12 mouse cellular contexts compared by ENCODE assay signal in the genomic region with DNA sequence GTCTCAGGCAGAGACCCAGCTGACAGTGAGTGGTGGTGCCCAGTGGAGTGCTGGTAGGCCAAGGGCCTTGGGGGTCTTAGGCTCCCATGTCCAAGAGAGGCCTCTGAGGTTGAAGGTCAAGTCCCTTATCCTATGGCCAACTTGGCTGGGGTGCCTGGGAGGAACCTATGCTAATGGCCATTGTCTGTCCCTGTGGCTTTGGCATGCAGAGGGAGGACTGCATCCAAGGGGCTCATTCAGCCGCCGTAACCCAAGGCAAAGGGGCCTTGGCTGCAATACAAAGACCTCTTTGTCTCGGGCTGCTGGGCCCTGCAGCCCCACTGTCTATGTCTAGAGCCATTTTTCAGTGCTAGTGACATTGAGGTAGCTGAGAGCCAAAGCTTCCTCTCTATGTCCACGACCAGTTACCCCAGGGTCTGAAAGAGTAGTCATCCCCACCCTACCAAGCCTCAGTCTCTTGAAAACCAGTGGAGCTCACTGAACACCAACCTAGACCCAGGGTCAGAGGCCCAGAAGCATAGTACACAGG. TPM values are rescaled to one million over a fixed set of nuclear protein-coding genes. Genes with fewer than 3 reads are reported as not detected.
A peak's percentile ranks its signal among the peaks of the same experiment; 100 is the strongest.
DNase-seq lines count a peak whose midpoint lies in the region; ATAC-seq lines count a peak whose summit lies in the region.
"Had no signal": no experiment of that assay in that cellular context is flagged by ENCODE, and none has a peak within 500 bp of the region (broad histone marks: within the 10 kb centered on the region; RNA-seq: fewer than 3 reads in every experiment).

No protein-coding gene starts in this region.

- no peak overlapping the region for H3K4me2 ChIP-seq in hindbrain, embryonic 15.5 days
- H3K4me2 ChIP-seq in midbrain, embryonic 15.5 days: no peak overlapping the region
- H3K4me2 ChIP-seq: liver, embryonic 13.5 days had no signal

- peaks cover 42% of the 10 kb centered on the region for H3K4me1 ChIP-seq in hindbrain, embryonic 15.5 days (replicated peaks)
- H3K4me1 ChIP-seq in midbrain, embryonic 15.5 days: peaks cover 12% of the 10 kb centered on the region
- H3K4me1 ChIP-seq: liver, embryonic 13.5 days had no signal

- no peaks in the 10 kb centered on the region for H3K27me3 ChIP-seq in hindbrain, embryonic 15.5 days
- H3K27me3 ChIP-seq in midbrain, embryonic 15.5 days (replicated peaks): no peaks in the 10 kb centered on the region
- H3K27me3 ChIP-seq: liver, embryonic 13.5 days had no signal

- no peak overlapping the region for H3K4me3 ChIP-seq in hindbrain, embryonic 15.5 days
- H3K4me3 ChIP-seq in midbrain, embryonic 15.5 days: no peak overlapping the region
- H3K4me3 ChIP-seq: liver, embryonic 13.5 days; myocyte had no signal

- 18% methylated on average over 4 of the region's 4 CpGs for WGBS in hindbrain, embryonic 15.5 days
- 10% methylated on average over 4 of the region's 4 CpGs for WGBS in midbrain, embryonic 15.5 days

- no peaks in the 10 kb centered on the region for H3K9me3 ChIP-seq in hindbrain, embryonic 15.5 days
- H3K9me3 ChIP-seq in midbrain, embryonic 15.5 days: no peaks in the 10 kb centered on the region
- H3K9me3 ChIP-seq: liver, embryonic 13.5 days had no signal

- no peaks in the 10 kb centered on the region for H3K36me3 ChIP-seq in hindbrain, embryonic 15.5 days
- no peaks in the 10 kb centered on the region for H3K36me3 ChIP-seq in midbrain, embryonic 15.5 days (replicated peaks)
- H3K36me3 ChIP-seq: liver, embryonic 13.5 days had no signal

- H3K27ac ChIP-seq in hindbrain, embryonic 15.5 days (replicated peaks): peak overlapping the region; percentile 77
- peak overlapping the region; percentile 45 for H3K27ac ChIP-seq in midbrain, embryonic 15.5 days
- H3K27ac ChIP-seq: kidney, postnatal 0 days; liver, embryonic 13.5 days had no signal

- peak; percentile 82 for ATAC-seq in hindbrain, embryonic 15.5 days (ENCODE audit: low FRiP score, low read depth)
- 0 out of 2 replicates have a peak, but pooled peaks have one; percentile 68 for ATAC-seq in midbrain, embryonic 15.5 days (replicated peaks)

- H3K9ac ChIP-seq in hindbrain, embryonic 15.5 days: no peak overlapping the region
- no peak overlapping the region for H3K9ac ChIP-seq in midbrain, embryonic 15.5 days
- H3K9ac ChIP-seq: liver, embryonic 13.5 days had no signal

- DNase-seq in ZHBTc4 (ENCODE audit: low read depth, low spot score): peak; percentile 29
- peak; percentile 79 for DNase-seq in embryo, embryonic 10.5 days (ENCODE audit: low spot score)
- DNase-seq in frontal cortex, postnatal 10 days (ENCODE audit: low spot score in 2 of 2): no peak
- DNase-seq in adrenal gland, postnatal 10 days: no peak
- no peak for DNase-seq in thymus, postnatal 0 days (ENCODE audit: low spot score)
- DNase-seq: liver, embryonic 13.5 days had no signal

RNA-seq across cellular contexts. Expression of a gene that starts 19.1 kb away (rescaled TPM):
- polyA plus RNA-seq in hindbrain, embryonic 15.5 days (2015; fragmentation: Nextera tagmentation; extraction: Ambion mirVana): 16.3 and 18.2 TPM in 2 replicates
- 15.6 and 17.6 TPM in 2 replicates for polyA plus RNA-seq in midbrain, embryonic 15.5 days (2015; fragmentation: Nextera tagmentation; extraction: Ambion mirVana)
- 10 to 100 TPM; 27.1 to 36.4 TPM for total RNA-seq in adrenal gland, postnatal 10 days (2021)
- 44.3 and 54.9 TPM in 2 replicates for polyA plus RNA-seq in thymus, postnatal 0 days (2015; fragmentation: Nextera tagmentation; extraction: Ambion mirVana)

RNA-seq across cellular contexts. Expression of a gene that starts 44.2 kb away (rescaled TPM):
- polyA plus RNA-seq in hindbrain, embryonic 15.5 days (2015; fragmentation: Nextera tagmentation; extraction: Ambion mirVana): 70.7 and 75.3 TPM in 2 replicates
- 71.8 and 75.7 TPM in 2 replicates for polyA plus RNA-seq in midbrain, embryonic 15.5 days (2015; fragmentation: Nextera tagmentation; extraction: Ambion mirVana)
- total RNA-seq in adrenal gland, postnatal 10 days (2021): 100 to 1,000 TPM; 210 to 304 TPM
- 43.6 and 50.0 TPM in 2 replicates for polyA plus RNA-seq in thymus, postnatal 0 days (2015; fragmentation: Nextera tagmentation; extraction: Ambion mirVana)

RNA-seq across cellular contexts. Expression of a gene that starts 50.9 kb away (rescaled TPM):
- not detected in 2 replicates for polyA plus RNA-seq in hindbrain, embryonic 15.5 days (2015; fragmentation: Nextera tagmentation; extraction: Ambion mirVana)
- not detected in 2 replicates for polyA plus RNA-seq in midbrain, embryonic 15.5 days (2015; fragmentation: Nextera tagmentation; extraction: Ambion mirVana)
- total RNA-seq in adrenal gland, postnatal 10 days (2021): not detected
- polyA plus RNA-seq in thymus, postnatal 0 days (2015; fragmentation: Nextera tagmentation; extraction: Ambion mirVana): not detected in 2 replicates
- total RNA-seq: gastrocnemius, adult 18-20 months had no signal
- polyA plus RNA-seq: kidney, postnatal 0 days; liver, embryonic 13.5 days; myocyte; testis, adult 2 months had no signal

Comparison
In these comparisons a context has a peak if more than half of its experiments do, and no peak if none do; other contexts are left out.
1. DNase-seq: peak in ZHBTc4 (single experiment) and embryo, embryonic 10.5 days (single experiment); none in frontal cortex, postnatal 10 days (0 of 2), adrenal gland, postnatal 10 days (single experiment) and thymus, postnatal 0 days (single experiment).